Mouse (Mus musculus) urinary bladder, postnatal 25 days (tissue): ENCODE results near the gene Anapc15-ps.

Source experiments
- DNase-seq: peaks from one replicate; pipeline ENCODE4 v3.0.0; 2022; ENCODE audit warnings: low spot score

Gene Anapc15-ps

DNA sequence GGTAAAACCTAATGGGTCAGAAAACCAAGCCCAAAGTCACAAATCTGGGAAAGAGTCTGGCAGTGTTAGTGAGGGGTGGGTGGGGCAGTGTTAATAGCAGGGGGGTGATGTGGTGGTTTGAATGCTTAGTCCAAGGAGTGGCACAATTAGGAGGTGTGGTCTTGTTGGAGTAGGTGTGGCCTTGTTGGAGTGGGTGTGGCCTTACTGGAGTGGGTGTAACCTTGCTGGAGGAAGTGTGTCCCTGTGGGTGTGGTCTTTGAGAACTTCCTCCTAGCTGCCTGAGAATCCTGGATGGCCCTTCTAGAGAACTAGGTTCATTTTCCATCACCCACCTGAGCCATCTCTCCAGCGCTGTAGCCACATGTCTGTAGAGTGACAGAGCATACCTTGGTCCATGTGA, 16.6 kb upstream of the Anapc15-ps start:
- no peak for DNase-seq

DNA sequence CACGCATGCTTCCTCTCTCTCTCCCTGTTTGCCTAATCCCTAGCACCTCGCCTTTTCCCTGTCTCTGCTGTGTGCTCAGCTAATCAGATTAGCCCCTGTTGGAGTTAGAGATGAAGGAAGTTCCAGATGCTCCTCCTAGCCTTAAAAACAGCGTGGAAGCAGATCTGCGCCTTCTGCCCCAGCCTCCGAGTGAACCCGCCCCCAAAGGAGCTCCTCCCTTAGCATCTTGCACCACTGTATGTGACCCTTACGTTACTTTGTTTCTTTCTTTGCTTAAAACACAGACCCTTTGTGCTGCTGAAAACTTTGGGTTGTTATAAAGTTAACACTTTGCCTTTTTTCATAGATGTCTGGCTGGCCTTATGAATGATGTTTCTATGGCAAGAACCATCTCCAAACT, 15.8 kb upstream of the Anapc15-ps start:
- DNase-seq: no peak

DNA sequence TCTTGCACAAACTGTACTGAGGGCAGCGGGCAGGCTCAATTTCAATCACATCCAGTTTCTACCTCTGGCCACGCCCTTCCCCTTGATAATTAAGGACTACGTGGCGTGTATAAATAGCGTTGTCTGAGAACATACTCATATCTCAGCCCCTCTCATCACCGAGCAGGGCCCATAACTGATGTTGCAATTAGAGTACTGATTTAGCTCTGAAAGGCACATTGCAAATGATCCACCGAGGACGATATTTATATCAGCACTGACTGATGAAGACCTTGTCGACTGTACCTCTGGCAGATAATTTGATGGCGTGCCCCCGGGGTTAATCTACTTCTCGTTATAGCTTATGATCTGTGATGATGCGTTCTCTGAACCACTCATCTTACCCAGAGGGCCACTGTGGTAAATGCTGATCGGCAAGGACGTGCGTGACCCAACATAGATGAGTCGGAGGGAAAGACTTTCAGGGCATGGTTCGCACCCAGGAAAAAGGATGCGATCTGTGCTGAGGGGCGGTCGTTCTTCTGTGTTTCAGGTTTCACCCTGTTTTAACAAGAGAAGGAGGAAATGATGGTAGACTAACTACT, 14.4 kb upstream of the Anapc15-ps start:
- no peak for DNase-seq

DNA sequence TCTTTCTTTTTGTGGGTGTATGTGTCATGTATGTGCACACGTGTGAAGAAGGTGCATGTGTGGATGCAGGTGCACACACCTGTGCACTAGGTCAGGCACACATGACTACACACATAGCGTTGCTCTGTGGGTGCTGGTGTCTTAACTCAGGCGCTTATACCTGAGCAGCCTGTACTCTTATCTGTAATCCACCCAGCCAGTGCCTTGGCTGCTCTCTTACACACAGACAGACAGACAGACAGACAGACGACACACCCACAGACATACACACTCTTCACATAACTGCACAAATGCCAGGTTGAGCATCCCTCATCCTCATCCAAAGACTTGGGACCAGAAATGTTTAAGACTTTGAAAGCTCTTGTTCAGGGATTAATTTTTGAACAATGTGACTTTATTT, 12.8 kb upstream of the Anapc15-ps start:
- no peak for DNase-seq

GRCm38 (mm10) chr10:95684782-95685555, 11.7 kb upstream of the Anapc15-ps start:
- no peak for DNase-seq

DNA sequence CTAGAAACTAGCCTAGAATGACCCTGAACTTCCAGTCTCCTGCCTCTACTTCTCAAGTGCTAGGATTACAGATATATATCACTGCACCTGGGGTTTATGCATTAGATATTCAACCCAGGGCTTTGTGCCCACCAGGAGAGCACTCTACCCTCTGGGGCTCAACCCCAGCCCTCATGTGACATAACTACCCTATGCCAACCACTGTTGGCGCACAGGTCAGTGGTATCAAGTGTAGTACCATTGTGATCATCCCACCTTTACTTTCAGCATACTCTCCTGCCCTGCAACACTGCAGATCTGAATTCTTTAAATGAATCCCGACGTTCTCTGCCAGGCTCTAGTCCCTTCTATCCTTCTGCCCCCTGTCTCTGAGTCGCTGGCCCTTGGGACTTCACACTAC, 11.0 kb upstream of the Anapc15-ps start:
- DNase-seq: no peak

DNA sequence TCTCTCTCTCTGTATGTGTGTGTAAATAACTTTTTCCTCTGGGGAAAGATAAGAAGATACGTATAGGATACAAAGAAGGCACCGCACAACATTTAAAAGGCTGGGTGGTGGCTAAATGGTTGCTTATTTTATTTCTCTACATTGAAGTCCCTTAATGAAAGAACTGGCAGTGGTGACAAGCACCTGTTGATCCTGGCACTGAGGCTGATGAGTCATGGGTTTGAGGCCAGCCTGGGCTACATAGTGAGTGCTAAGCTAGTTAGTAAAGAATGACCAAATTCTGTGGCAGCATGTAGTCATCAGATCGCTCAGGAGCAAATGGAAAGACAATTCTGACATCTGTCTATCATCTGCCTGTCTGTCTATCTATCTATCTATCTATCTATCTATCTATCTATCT, 10.5 kb upstream of the Anapc15-ps start:
- no peak for DNase-seq

DNA sequence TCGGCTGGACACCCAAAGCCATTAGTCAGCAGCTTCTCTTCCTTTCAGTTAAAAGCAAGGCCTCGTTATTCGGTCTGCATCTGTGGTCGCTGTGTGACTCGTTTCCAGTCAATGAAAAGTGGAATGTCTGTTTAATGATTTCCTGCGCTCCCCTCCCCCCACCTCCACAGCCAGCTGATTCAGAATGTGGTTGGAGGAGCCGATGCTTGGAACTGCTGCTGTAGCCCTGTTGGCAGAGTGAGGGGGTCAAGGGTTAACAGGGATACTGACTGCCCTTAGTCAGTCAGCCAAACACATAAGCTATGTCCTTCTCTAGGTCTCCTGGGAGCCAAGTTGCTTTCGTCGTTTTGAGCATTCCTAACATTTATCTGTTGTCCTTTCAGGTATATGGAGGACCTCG, 9.7 kb upstream of the Anapc15-ps start:
- no peak for DNase-seq

- no peak for DNase-seq
These were observed 9.0 kb upstream of the Anapc15-ps start for GRCm38 (mm10) chr10:95682091-95682740.

DNA sequence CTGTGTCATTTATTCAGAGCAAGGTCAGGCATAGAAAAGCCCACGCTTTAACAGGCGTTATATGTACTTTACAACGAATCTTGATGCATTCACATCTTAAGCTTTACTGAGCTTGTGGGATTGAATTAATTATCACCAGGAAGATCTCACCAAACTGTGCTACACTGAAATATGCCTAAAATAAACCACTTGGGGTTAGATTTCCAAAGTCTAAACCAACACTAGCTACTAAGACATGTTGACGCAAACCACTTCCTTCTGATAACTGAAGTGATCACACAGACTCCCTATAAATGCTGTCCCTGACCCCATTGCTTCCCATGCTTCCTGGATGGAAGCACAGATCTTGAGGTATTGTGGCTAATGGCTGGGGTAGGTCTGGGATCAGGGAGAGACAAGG, 8.2 kb upstream of the Anapc15-ps start:
- no peak for DNase-seq

- no peak for DNase-seq
These were observed 7.8 kb upstream of the Anapc15-ps start for GRCm38 (mm10) chr10:95681058-95681440.

- no peak for DNase-seq
These were observed 7.2 kb upstream of the Anapc15-ps start for GRCm38 (mm10) chr10:95680153-95681057.

DNA sequence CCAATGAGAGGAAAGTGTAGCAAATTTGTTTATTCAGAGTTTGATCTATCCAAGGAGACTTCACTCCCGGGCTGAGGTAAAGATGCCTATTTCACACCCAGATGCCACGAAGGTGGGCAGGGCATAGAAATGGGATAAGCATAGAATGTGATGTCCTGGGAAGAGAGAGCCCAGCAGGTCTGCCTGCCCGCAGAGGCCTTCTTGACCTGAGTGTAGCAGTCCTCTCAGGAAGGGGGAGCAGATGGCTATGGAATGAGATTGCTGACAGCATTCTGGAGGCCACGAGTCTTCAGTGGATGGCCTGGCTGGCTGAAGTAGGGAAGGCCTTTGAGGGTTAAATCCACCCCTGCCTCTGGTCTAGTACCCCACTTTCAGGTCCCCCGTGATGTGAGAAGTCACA, 5.9 kb upstream of the Anapc15-ps start:
- DNase-seq: no peak

DNA sequence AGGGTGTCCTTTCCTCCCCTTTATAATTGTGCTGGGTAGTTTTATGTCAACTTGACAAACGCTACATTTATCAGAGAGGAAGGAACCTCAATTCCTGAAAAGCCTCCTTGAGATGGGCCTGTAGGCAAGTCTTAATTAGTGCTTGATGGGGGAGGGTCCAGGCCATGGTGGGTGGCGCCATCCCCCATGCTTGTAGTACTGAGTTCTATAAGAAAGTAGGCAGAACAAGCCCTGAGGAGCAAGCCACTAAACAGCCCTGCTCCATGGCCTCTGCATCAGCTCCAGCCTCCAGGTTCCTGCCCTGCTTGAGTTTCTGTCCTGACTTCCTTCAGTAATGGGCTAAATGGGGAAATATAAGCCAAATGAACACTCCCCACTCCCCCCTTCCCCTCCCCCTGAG, 5.4 kb upstream of the Anapc15-ps start:
- DNase-seq: no peak

DNA sequence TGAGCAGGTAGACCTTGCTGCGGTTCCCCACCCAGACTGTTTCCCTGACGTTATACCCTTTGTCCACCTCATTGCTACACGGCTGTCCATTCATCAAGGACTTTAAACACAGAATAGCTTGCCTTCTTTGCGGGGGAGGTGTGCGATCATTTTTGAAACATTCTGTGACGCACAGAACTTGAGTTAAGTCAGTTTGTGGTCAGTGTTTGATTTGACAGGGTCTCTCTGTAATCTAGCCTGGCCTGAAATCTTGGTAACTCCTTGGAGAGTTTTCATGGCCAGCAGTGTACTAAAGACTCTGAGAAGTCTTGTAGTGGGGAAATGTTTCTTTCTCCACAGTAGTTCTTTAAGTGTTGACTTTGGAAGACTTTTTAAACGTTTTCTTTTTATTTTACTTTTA, 5.0 kb upstream of the Anapc15-ps start:
- DNase-seq: no peak

DNA sequence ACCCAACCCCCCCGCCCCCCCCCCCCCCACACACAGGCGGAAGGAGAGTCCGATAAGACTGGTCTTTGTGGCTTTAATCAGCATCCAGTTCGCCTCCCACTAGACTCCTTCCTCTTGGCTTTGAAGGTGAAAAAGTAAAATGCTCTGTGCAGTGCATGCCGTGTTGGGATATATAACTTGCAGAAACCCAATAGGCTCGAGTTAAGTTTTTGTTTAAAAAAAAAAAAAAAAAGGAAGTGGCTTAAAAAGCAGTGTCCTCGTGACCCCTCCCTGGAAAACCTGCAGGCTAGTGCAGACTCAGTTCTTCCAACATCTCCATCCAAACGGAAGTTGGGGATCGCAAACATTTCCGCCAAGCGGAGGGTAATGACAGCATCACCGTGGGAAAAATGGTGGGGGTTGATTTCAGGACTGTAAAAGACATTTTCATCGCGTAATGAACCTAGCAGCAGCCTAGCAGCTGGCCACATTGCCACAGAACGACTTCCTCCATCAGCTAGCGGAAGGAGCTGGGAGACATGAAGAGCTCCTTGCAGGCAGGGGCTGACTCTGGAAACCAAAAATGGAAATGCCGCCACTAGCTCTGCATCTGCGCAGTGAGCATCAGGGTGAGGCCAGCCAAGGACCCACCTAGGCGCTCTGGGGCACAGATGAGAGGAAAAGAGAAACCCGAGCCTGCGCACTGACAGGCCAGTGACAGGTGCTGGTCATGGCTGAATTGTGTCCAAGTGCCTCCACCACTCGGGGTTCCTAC, 4.3 kb upstream of the Anapc15-ps start:
- DNase-seq: no peak

GRCm38 (mm10) chr10:95676991-95677355, 3.7 kb upstream of the Anapc15-ps start:
- no peak for DNase-seq

- DNase-seq: no peak
These were observed 3.1 kb upstream of the Anapc15-ps start for GRCm38 (mm10) chr10:95676387-95676786.

GRCm38 (mm10) chr10:95670781-95671780, 2.2 kb downstream of the Anapc15-ps start:
- no peak for DNase-seq

GRCm38 (mm10) chr10:95669872-95670271, 3.4 kb downstream of the Anapc15-ps start:
- no peak for DNase-seq
